Mouse (Mus musculus) ES-Bruce4 (cell line): ENCODE data around the gene Phxr2. TPM values are rescaled to one million over a fixed set of nuclear protein-coding genes. Genes with fewer than 3 reads are reported as not detected.

ENCODE experiments used
- H3K27ac ChIP-seq: 2 replicates; pipeline ENCODE4 v1.5.1; 2012; ENCODE audit warnings: low read length, inconsistent platforms; ENCODE audit not compliant: insufficient read depth
- H3K27me3 ChIP-seq: 2 replicates; pipeline ENCODE4 v1.6.1; 2012; ENCODE audit warnings: mild to moderate bottlenecking, low read length, inconsistent platforms; ENCODE audit not compliant: control insufficient read depth, poor library complexity, insufficient read depth, severe bottlenecking
- H3K36me3 ChIP-seq: 2 replicates; pipeline ENCODE4 v1.6.1; 2012; ENCODE audit warnings: inconsistent platforms, mild to moderate bottlenecking, low read length, moderate library complexity; ENCODE audit not compliant: control insufficient read depth, poor library complexity, insufficient read depth, severe bottlenecking
- H3K4me1 ChIP-seq: one replicate; pipeline ENCODE4 v1.8.1; 2011; ENCODE audit warnings: low read length; ENCODE audit not compliant: control insufficient read depth, insufficient read depth
- H3K4me3 ChIP-seq: 2 replicates; pipeline ENCODE4 v1.5.1; 2011; ENCODE audit warnings: low read depth, mild to moderate bottlenecking, low read length
- H3K9ac ChIP-seq: 2 replicates; pipeline ENCODE4 v1.6.1; 2012; ENCODE audit warnings: low read depth, mild to moderate bottlenecking, inconsistent platforms; ENCODE audit not compliant: poor library complexity, severe bottlenecking
- H3K9me3 ChIP-seq: replicated peaks from 2 replicates; pipeline ENCODE4 v1.6.1; 2012; ENCODE audit warnings: mild to moderate bottlenecking, low read length, inconsistent platforms; ENCODE audit not compliant: control insufficient read depth, poor library complexity, insufficient read depth, severe bottlenecking
- CTCF ChIP-seq: IDR thresholded peaks from one replicate; pipeline ENCODE4 v1.8.1; 2011; ENCODE audit warnings: low read depth, low read length
- EP300 ChIP-seq: IDR thresholded peaks from 2 replicates; pipeline ENCODE4 v1.6.1; 2011; ENCODE audit warnings: low read depth, low read length; ENCODE audit not compliant: insufficient read depth
- POLR2A ChIP-seq: IDR thresholded peaks from one replicate; pipeline ENCODE4 v1.8.1; 2011; ENCODE audit warnings: low read length; ENCODE audit not compliant: insufficient read depth
- polyA plus RNA-seq: library from polyadenylated mRNA; stranded (reverse); fragments of >200 nt; gene quantifications from 2 replicates; pipeline ENCODE4 v1.2.4, GENCODE M21; 2011; ENCODE audit warnings: low read depth; ENCODE audit not compliant: missing spikeins, insufficient read depth, insufficient read length

The Phxr2 gene
- polyA plus RNA-seq, 1 experiment = not detected

- Histone ChIP-seq H3K27me3 (no peaks in the 10 kb centered on the region), H3K4me1 (no peaks in the 10 kb centered on the region), H3K36me3 (no peaks in the 10 kb centered on the region), H3K4me3 (no peak overlapping the region), H3K27ac (no peak overlapping the region), H3K9ac (no peak overlapping the region), H3K9me3 (no peaks in the 10 kb centered on the region)
- TF ChIP-seq CTCF = no peak
- no peak for TF ChIP-seq EP300
- no peak for TF ChIP-seq POLR2A
These were observed 4.5 kb upstream of the Phxr2 start for GRCm38 (mm10) chr10:99130611-99131010.

DNA sequence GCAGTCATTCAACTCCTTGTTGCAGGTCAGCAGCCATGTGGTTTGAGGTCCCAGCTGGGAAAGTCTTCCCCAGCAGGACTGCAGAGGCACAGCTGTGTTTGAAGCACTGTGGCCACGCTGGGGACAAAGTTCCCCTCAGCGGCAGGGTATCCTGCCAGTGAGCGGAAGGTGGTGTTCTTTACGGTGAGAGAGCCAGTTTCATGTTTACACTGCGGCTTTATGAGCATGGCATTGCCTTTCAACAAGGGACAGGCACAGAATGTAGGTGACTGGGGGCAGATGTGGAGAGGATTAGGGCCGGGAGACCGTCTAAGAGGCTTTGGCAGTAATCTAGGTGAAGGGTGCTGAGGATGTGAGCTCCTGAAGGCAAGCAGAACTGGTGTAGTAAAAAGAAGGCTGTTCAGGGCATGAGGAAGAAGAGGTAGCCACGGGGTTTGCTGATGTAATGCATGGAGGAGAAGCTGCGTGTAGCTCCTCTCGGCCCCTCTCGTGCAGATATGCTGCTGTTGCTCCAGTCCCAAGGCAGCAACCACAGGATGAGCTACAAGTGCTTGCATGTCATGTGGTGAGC is 1.7 kb upstream of the Phxr2 start:
- H3K9ac ChIP-seq = no peak overlapping the region
- no peak overlapping the region for H3K27ac ChIP-seq
- H3K36me3 ChIP-seq = no peaks in the 10 kb centered on the region
- H3K9me3 ChIP-seq = no peaks in the 10 kb centered on the region
- no peak overlapping the region for H3K4me3 ChIP-seq
- TF ChIP-seq POLR2A (no peak), CTCF (no peak), EP300 (no peak)
- H3K27me3 ChIP-seq = no peaks in the 10 kb centered on the region
- no peaks in the 10 kb centered on the region for H3K4me1 ChIP-seq

GRCm38 (mm10) chr10:99126954-99127353 is 829 bp upstream of the Phxr2 start:
- H3K9me3 ChIP-seq = no peaks in the 10 kb centered on the region
- no peaks in the 10 kb centered on the region for H3K36me3 ChIP-seq
- no peak overlapping the region for H3K9ac ChIP-seq
- TF ChIP-seq CTCF (no peak), POLR2A (no peak), EP300 (no peak)
- H3K4me1 ChIP-seq = no peaks in the 10 kb centered on the region
- H3K27me3 ChIP-seq = no peaks in the 10 kb centered on the region
- H3K27ac ChIP-seq = no peak overlapping the region
- H3K4me3 ChIP-seq = no peak overlapping the region

GRCm38 (mm10) chr10:99119471-99119870 is 6.7 kb downstream of the Phxr2 start:
- Histone ChIP-seq H3K27me3 (no peaks in the 10 kb centered on the region), H3K27ac (no peak overlapping the region), H3K36me3 (no peaks in the 10 kb centered on the region), H3K4me1 (peaks cover 6% of the 10 kb centered on the region), H3K9me3 (no peaks in the 10 kb centered on the region), H3K4me3 (no peak overlapping the region), H3K9ac (no peak overlapping the region)
- no peak for TF ChIP-seq CTCF
- TF ChIP-seq EP300 = no peak
- TF ChIP-seq POLR2A = no peak

DNA sequence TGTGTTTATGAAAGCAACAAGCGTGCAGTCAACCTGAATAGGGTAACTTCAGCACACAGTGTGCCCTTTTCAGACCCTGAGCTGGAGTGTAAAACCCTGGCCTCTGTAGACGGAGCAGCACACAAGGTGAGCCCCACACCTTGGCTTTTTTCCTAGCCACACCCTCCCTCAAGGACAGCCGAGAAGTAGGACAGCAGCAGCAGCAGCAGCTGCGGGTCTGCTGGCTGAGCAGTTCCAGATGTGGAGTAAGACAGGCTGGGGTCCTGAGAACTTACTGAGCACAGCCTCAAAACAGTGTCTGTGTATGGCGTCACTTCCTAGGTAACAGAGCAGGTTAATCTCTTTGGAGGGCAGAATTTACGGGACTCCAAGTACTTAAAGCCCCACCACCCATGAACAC is 7.4 kb downstream of the Phxr2 start:
- no peak overlapping the region for H3K9ac ChIP-seq
- H3K36me3 ChIP-seq = no peaks in the 10 kb centered on the region
- H3K4me1 ChIP-seq = peaks cover 6% of the 10 kb centered on the region
- no peaks in the 10 kb centered on the region for H3K27me3 ChIP-seq
- no peaks in the 10 kb centered on the region for H3K9me3 ChIP-seq
- no peak for TF ChIP-seq POLR2A
- TF ChIP-seq CTCF = no peak
- TF ChIP-seq EP300 = peak; percentile 74
- H3K27ac ChIP-seq = no peak overlapping the region
- no peak overlapping the region for H3K4me3 ChIP-seq

- Histone ChIP-seq H3K27me3 (no peaks in the 10 kb centered on the region), H3K4me1 (peaks cover 8% of the 10 kb centered on the region), H3K27ac (no peak overlapping the region), H3K9ac (no peak overlapping the region), H3K36me3 (no peaks in the 10 kb centered on the region), H3K9me3 (no peaks in the 10 kb centered on the region), H3K4me3 (no peak overlapping the region)
- TF ChIP-seq EP300 (no peak), CTCF (no peak)
These were observed 8.2 kb downstream of the Phxr2 start for GRCm38 (mm10) chr10:99117876-99118275.
